Mouse (Mus musculus): ENCODE data around the gene Mapre3.

The Mapre3 gene

DNA sequence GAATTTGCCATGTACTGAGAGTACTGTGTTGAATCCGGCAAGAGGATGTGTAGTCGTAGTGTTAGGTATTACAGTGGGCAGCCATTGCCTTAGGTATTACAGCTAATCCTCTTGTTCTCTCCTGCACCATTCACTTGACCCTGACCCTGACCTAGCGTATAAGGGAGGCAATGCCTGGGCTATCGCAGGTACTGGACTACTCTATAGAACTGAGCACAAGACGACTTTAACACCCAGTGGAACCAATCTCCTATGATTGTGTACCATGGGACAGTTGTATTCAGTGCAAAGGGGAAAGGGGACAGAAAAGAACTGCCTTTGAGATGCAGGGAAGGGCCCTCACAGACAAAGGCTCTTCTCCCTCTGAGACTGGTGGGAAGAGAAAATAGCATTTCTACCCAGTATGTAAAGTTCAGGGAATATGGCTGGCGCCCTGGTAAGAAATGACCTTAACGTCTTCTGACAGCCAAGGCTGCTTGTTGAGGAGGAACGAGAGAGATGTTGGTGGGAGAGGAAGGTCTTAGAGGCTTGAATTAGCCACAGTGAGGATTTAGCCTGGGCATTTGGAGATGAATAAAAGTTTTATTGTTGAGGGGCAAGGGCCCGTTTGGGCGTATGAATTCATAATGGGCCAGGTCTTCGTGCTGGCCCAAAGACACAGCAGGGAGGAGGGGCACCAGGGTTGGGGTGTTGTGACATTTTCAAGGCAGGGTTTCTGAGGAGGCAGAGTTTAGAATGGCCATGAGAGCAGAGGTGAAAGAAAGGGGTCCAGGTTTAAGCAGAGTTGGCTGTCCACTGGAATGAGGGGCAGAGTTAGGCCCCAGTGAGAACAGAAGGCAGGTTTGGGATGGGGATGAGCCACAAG, 9.9 kb downstream of the Mapre3 start:
- DNase-seq (ENCODE audit: low read depth, low spot score), result no peak

GRCm38 (mm10) chr5:30825166-30825565, 10.7 kb downstream of the Mapre3 start:
- no peak for DNase-seq (ENCODE audit: low read depth, low spot score)

DNA sequence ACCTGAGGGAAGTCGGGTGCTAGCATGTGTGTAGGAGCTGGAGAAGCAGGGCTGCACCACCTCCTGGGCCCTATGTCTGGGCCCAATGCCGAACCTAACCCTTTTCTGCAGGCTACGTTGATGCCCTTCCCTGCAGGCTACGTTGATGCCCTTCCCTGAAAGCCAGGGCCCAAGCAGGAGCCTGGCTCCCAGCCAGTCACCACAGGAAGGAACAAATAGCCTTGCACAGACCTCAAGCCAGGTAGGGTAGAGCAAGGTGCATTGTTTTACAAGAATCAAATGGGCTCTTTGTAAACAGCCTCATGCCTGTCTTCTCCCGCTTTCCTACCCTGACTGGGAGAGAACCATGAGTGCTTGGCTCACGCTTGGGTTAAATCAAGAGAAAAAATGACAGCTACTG, 11.4 kb downstream of the Mapre3 start:
- no peak for DNase-seq (ENCODE audit: low read depth, low spot score)

- no peak for DNase-seq (ENCODE audit: low read depth, low spot score)
These were observed 19.0 kb downstream of the Mapre3 start for GRCm38 (mm10) chr5:30833416-30833815.

GRCm38 (mm10) chr5:30839731-30840130, 25.3 kb downstream of the Mapre3 start:
- no peak for DNase-seq (ENCODE audit: low read depth, low spot score)

DNA sequence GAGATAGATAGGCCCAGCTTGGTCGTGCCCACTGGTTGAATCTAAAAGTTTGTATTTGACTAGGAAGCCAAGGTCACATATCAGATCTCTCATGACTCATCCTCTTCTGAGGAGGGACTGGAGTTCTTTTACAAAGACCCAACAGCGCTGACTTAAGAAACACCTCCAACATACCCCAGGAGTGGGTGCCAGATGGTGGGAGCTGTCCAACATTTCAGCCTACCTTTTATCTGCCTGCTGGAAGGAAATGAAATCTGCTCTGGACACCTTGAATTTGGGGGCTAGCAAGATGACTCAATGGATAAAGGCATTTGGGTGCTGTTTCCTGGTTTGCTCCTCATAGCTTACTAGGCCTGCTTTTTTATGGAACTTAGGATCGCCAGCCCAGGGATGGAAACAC, 27.5 kb downstream of the Mapre3 start:
- DNase-seq (ENCODE audit: low read depth, low spot score), result no peak

DNA sequence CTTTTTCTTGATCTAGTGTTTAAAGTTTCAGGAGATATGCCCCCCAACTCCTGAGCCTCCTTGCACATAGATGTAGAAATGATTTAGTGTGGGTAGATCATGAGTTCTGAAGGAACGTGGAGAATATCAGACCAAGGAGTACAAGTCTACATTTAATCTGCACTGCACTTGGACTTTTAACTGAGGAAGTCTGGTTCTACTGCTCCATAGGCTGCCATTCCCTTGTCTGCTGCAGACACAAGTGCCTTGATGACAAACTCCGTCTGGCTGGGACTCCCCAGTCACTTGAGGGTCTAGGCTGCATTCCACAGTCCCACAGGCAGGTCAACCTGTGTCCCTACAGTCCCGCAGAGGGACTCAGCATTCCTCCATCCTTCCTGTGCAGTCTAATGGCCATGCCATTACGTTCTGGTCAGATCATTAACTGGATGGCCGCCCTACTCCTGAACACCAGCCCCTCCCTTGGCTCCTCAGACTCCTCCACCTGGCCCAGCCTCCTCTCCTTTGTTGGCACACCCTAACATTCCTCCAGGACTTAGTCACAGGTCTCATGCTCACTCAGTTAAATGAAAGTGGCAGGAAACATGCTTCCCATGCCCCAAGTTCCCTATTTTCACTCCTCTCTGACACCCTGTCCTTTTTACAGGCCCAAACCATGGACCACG, 35.6 kb downstream of the Mapre3 start:
- no peak for DNase-seq (ENCODE audit: low read depth, low spot score)

- no peak for DNase-seq (ENCODE audit: low read depth, low spot score)
These were observed 36.1 kb downstream of the Mapre3 start for GRCm38 (mm10) chr5:30850556-30850925.

DNA sequence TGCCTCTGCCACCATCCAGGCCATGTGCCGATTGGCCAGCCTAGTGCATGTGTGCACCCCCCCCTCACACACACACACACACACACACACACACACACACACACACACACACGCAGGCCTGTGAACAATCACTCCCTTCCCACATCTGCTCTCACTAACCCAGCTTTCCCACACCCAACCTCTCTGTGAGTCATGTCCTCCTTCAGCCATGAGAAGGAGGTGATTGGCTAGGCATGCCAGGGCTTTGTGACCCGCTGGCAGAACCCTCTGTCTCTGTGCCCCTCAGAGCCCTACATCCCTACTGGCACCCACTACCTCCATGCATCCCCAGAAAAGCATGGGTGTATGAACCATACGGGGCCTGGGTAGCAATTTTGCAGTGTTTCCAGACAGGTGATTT, 39.1 kb downstream of the Mapre3 start:
- no peak for DNase-seq (ENCODE audit: low read depth, low spot score)

GRCm38 (mm10) chr5:30855674-30856073, 41.2 kb downstream of the Mapre3 start:
- DNase-seq (ENCODE audit: low read depth, low spot score), result no peak

- no peak for DNase-seq (ENCODE audit: low read depth, low spot score)
These were observed 41.7 kb downstream of the Mapre3 start for GRCm38 (mm10) chr5:30856124-30856523.

- no peak for DNase-seq (ENCODE audit: low read depth, low spot score)
These were observed 49.4 kb downstream of the Mapre3 start for GRCm38 (mm10) chr5:30863852-30864251.

GRCm38 (mm10) chr5:30864322-30864721, 49.9 kb downstream of the Mapre3 start:
- no peak for DNase-seq (ENCODE audit: low read depth, low spot score)

DNA sequence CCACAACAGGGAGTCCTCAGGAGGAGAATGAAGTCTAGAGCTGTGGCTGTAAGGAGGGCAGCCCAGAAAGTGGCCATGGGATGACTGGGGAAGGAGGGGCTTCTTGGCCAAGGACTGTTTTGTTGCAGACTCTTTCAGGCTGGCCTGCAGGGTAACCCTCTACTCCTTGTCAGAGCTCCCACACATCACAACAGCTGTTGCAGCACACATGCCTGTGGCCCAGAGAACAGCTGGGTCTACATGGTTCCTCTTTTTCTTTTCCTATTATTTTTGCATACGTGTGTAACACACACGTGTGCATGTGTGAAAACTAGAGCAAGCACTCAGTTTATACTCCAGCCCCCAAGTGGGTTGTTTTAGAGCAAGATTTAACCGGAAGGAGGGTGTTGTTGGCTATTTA, 52.4 kb downstream of the Mapre3 start:
- DNase-seq (ENCODE audit: low read depth, low spot score), result no peak

DNA sequence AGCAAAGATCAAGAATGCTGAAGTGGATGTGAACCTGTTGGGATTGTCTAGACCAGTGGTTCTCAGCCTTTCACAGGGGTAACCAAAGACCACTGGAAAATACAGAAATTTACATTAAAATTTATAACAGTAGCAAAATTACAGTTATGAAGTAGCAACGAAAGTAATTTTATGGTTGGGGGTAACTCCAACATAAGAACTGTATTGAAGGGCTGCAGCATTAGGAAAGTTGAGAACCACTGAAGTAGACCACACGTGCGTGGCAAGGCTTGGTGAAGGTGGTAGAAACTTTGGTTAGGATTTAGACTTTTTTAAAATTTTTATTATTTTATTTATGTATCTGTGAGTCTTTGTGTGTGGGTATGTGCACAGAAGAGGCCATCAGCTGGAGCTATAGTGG, 53.3 kb downstream of the Mapre3 start, which contains the start of gene Tmem214:
Tmem214 (plus strand) TSS at position 301 of the 400 bp plus-strand sequence.
- DNase-seq (ENCODE audit: low read depth, low spot score), result no peak

DNA sequence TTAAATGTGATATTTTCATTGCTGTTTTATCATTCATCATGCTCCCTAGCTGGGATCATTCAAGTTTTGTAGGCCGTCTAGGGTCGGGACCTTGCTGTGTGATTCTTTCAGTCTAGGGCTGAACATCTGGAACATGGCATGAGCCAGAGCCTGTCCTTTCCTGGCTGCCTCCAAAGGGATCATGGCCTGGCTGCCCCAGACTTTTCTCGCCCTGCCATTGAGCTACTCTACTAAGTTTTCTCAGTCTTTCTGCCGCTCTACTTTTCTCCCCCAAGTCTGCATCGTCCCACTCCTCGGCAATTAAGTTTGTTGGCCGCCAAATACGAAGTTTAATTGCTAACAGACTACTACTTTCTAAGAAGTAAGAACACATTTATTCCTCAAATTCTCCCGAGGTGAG, 54.5 kb downstream of the Mapre3 start:
- DNase-seq (ENCODE audit: low read depth, low spot score), result no peak

DNA sequence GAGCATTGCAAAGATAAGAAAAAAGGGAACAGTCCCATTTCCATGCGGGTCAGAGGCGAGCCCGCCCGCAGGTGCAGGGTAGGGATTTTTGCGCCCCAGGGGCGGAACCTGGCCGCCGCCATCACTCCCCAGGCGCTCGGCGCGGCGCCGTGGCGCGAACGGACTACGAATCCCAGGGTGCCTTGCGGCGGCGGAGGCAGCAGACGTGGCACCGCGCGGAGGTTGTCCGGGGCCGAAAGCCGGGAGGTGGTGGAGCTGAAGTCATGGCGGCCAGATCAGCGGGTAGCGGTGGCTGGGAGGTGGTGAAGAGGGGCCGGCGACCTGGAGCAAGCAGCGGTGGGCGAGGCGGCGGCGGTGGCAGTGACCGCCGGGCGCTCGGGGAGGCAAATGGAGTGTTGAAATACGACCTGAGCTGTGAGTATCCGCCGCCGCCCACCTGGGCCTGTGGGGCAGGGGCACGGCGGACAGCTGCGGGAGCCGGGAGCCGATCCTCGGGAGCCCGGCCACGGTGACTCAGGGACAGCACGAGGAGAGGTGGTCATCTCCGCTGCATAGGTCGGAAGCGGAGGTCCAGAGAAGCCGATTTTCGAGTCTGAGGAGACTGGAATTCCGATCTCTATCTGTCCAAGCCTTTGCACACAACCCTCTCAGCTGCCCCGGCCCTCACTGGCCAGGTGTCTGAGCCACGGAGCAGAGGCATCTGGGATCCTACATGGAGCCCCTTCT, 55.1 kb downstream of the Mapre3 start:
- peak; percentile 69 for DNase-seq (ENCODE audit: low read depth, low spot score)

DNA sequence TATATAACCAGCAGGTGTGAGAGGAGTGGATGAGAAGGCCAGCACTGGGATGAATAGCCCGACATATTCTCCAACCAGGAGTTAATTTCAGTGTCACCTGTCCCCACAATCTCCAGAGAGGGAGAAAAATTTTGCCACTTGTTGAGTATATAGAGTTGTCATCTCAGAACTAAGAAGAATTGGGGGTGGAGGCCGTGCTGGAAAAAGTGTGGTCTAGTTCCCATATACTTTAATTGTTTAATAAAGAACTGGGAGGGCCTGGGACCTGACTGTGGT, 55.6 kb downstream of the Mapre3 start:
- DNase-seq (ENCODE audit: low read depth, low spot score), result no peak

GRCm38 (mm10) chr5:30872574-30872973, 58.1 kb downstream of the Mapre3 start:
- no peak for DNase-seq (ENCODE audit: low read depth, low spot score)

DNA sequence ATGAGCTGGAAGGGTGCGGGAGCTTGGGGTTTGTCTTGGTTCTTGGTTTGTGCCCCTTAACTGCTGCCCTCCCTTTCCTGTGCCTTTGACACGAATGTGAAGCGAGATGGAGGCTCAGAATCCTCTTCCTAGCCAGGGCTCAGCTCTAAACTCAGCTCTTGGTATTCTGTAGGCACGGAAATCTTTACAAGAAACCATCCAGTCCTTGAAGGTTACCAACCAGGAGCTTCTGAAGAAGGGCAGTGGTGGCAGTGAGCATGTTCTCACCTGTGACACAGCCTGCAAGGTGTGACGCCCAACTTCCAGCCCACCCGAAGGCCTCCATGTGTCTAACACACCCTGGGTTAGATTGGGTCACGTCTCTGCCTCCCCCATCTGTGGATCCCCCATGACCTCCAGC, 59.9 kb downstream of the Mapre3 start:
- DNase-seq (ENCODE audit: low read depth, low spot score), result no peak

DNA sequence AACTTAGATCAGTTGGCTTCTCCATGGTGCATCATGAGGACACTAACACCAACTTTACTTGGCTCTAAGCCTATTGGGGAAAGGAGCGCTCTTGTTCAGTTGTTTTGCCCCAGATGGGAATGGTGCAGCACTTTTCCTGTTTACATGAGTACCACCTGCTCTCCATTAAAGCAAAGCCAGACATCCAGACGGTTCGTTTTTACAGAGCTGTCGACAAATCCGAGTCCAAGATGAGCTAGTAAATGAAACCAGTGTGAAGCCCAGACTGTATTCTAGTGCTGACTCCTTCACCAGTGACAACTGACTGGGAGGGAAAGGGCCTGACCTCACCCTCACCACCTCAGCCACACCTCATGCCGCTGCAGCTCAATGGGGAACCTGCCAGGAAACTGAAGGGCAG, 64.2 kb downstream of the Mapre3 start:
- no peak for DNase-seq (ENCODE audit: low read depth, low spot score)

DNA sequence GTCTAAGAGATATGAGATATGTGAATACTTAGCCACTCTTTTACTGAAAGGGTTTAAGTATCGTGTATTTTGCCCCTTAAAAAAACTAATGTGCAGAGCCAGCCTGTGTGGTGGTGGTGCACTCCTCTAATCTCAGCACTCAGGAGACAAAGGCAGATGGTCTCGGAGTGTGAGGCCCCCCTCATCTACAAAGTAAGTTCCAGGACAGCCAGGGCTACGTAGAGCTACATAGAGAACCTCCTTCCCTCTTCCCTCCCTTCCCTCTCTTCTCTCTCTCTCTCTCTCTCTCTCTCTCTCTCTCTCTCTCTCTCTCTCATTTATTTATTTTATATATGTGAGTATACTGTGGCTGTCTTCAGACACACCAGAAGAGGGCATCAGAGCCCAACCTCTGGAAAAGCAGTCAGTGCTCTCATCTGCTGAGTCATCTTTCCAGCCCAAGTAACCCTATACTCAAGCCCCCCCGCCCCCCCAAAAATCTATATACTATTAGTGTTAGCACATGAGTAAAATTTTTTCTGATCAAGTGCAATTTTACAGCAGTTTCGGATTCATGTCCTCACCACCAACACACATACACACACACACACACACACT, 65.0 kb downstream of the Mapre3 start:
- no peak for DNase-seq (ENCODE audit: low read depth, low spot score)
